Mouse (Mus musculus) hindbrain, embryonic 14.5 days (tissue): Measurements from ENCODE around the gene Snrnp200. TPM values are rescaled to one million over a fixed set of nuclear protein-coding genes. Genes with fewer than 3 reads are reported as not detected.
A peak's percentile ranks its signal among the peaks of the same experiment; 100 is the strongest.
"Not testable (repeated sequence)": the region's sequence is repeated elsewhere in the genome, so short reads cannot be mapped to it uniquely, and the experiment has no call there.

Experiments
- ATAC-seq: fragments of 200-750 bp; cut with Nextera tagmentation; 2 replicates; pipeline ENCODE4 v1.8.0; 2017; ENCODE audit warnings: moderate number of reproducible peaks, mild to moderate bottlenecking, moderate TSS enrichment, moderate library complexity; ENCODE audit not compliant: low FRiP score
- DNase-seq: peaks from one replicate; pipeline ENCODE4 v3.0.0-alpha.2; 2015; ENCODE audit warnings: low spot score
- H3K27ac ChIP-seq: fragments of 300-500 bp; sonication (generic); 2 replicates; pipeline ENCODE4 v1.5.1; 2014; ENCODE audit warnings: mild to moderate bottlenecking, moderate library complexity
- H3K27me3 ChIP-seq: fragments of 300-500 bp; sonication (generic); 2 replicates; pipeline ENCODE4 v1.6.1; 2014; ENCODE audit warnings: mild to moderate bottlenecking, low read length, mixed read lengths; ENCODE audit not compliant: control insufficient read depth, insufficient read depth
- H3K36me3 ChIP-seq: fragments of 300-500 bp; sonication (generic); replicated peaks from 2 replicates; pipeline ENCODE4 v1.6.1; 2014; ENCODE audit not compliant: control insufficient read depth, insufficient read depth
- H3K4me1 ChIP-seq: fragments of 300-500 bp; sonication (generic); replicated peaks from 2 replicates; pipeline ENCODE4 v1.6.1; 2014; ENCODE audit warnings: antibody characterized with exemption, low read length, mixed read lengths; ENCODE audit not compliant: control insufficient read depth, insufficient read depth
- H3K4me2 ChIP-seq: fragments of 300-500 bp; sonication (generic); replicated peaks from 2 replicates; pipeline ENCODE4 v1.6.1; 2014; ENCODE audit warnings: mild to moderate bottlenecking, moderate library complexity
- H3K4me3 ChIP-seq: fragments of 300-500 bp; sonication (generic); replicated peaks from 2 replicates; pipeline ENCODE4 v1.5.1; 2014; ENCODE audit warnings: mild to moderate bottlenecking, low read length
- H3K9ac ChIP-seq: fragments of 300-500 bp; sonication (generic); 2 replicates; pipeline ENCODE4 v1.6.1; 2014
- H3K9me3 ChIP-seq: fragments of 300-500 bp; sonication (generic); 2 replicates; pipeline ENCODE4 v1.6.1; 2016; ENCODE audit warnings: low read length; ENCODE audit not compliant: control insufficient read depth
- WGBS: fragments of 180-500 bp; shearing (Covaris S2); extraction: QIAGEN DNeasy Blood & Tissue Kit; methylation state at CpG from one replicate; pipeline ENCODE4 v1.1.7; 2014; 5-methylcytosine and 5-hydroxymethylcytosine counted together
- polyA plus RNA-seq: library from polyadenylated mRNA; unstranded; fragments of >200 nt; fragmentation: Nextera tagmentation; extraction: Ambion mirVana; gene quantifications from 2 replicates; pipeline ENCODE4 v1.2.1, GENCODE M21; 2014

Gene Snrnp200
- polyA plus RNA-seq: 59.6 and 60.2 TPM in 2 replicates

DNA sequence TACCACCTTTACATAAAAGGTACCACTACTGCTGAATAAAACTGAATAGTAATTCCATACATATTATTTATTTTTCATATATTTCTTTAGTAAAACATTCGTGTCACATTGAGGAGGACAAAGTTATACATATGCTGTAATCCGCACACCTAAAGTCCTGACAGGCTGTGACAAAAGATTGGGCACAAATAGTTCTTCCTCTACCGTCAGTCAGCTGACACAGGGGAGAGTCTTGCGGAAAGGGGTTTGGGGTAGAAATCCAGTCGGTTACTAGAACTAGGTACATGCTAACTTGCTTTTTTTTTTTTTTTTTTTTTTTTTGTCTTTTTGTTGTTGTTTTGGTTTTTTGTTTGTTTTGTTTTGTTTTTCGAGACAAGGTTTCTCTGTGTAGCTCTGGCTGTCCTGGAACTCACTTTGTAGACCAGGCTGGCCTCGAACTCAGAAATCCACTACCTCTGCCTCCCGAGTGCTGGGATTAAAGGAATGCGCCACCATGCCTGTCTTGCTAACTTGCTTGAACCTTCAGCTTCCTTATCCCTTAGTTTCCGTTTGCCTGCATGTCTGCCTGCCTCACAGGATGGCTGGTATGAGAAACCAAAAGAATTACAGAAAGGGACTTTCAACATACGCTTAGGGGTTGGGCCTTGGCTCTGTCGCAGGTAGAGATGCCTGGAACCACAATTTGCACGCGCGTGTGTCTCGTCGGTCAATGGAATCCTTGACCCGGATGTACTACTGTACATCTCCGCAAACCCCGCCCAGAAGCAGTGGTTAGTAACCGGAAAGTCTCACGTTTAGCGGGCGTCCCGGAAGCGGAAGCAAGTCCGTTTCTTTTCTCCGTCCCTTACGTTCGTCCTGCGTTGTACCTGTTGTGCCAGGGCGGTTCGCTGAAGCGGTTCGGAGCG, at the start of gene Snrnp200, which contains the start of gene 1810024B03Rik:
Snrnp200 (plus strand) TSS at position 840 of the 905 bp plus-strand sequence.
1810024B03Rik (minus strand) TSS at position 734 of the 905 bp plus-strand sequence.
- DNase-seq: peak; percentile 95
- peaks cover 24% of the 10 kb centered on the region for H3K36me3 ChIP-seq
- no peaks in the 10 kb centered on the region for H3K27me3 ChIP-seq
- peak within 1 kb of the TSS; percentile 87 for H3K9ac ChIP-seq
- peak; percentile 98 for ATAC-seq
- H3K4me1 ChIP-seq: peaks cover 12% of the 10 kb centered on the region; the same call in 1 of the 2 replicates
- peak within 1 kb of the TSS; percentile 83 for H3K27ac ChIP-seq
- H3K4me2 ChIP-seq: peak within 1 kb of the TSS; percentile 92
- WGBS: 13% methylated on average over 36 of the region's 36 CpGs
- H3K4me3 ChIP-seq: peak within 1 kb of the TSS; percentile 91
- H3K9me3 ChIP-seq: no peaks in the 10 kb centered on the region

DNA sequence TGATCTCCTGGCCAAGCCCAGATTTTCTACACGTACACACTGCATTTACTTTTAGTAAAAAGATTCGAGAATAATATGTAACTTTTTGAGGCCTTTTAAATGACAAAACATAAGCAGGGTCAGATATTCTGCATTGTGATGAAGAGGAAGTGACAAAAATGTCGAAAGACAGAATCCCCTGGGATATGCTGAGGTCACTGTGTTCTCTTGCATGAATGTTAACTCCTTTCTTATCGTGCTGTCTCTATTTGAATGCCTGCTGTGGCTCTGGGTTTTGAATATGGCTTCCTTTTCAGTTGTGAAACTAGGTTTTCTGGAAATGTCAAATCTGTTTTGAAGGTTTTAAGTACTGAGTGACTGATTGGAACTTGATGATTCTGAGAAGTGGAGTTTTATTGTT, 42.5 kb upstream of the Snrnp200 start:
- no peak overlapping the region for H3K4me3 ChIP-seq
- DNase-seq (no peak), ATAC-seq (no peak)
- H3K4me1 ChIP-seq: no peaks in the 10 kb centered on the region
- H3K36me3 ChIP-seq: no peaks in the 10 kb centered on the region
- H3K9me3 ChIP-seq: no peaks in the 10 kb centered on the region
- no peak overlapping the region for H3K9ac ChIP-seq
- no peak overlapping the region for H3K4me2 ChIP-seq
- 67% methylated on average over 4 of the region's 4 CpGs for WGBS
- no peaks in the 10 kb centered on the region for H3K27me3 ChIP-seq
- H3K27ac ChIP-seq: no peak overlapping the region

DNA sequence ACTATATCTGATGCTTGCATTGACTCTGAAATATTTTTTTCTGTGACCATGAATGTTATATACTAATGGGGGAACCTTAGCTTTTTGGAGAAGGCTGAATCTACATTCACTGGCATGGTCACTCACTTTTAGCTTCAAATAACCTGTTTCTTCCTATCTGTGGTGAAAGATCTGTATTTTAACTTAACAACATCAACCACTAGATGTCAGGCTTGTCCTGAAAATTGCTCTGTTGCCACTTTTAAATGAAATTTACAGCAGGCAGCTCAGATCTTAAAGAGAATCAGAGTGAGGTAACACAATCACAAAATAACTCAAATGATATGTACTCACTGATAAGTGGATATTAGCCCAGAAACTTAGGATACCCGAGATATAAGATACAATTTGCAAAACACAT, 41.9 kb upstream of the Snrnp200 start:
- ATAC-seq, H3K4me2 ChIP-seq, H3K36me3 ChIP-seq, H3K4me3 ChIP-seq, H3K9me3 ChIP-seq, H3K27me3 ChIP-seq, H3K9ac ChIP-seq, H3K27ac ChIP-seq, H3K4me1 ChIP-seq: not testable (repeated sequence)
- DNase-seq: peak; percentile 90
- WGBS: 0% methylated on average over 1 of the region's 1 CpGs

DNA sequence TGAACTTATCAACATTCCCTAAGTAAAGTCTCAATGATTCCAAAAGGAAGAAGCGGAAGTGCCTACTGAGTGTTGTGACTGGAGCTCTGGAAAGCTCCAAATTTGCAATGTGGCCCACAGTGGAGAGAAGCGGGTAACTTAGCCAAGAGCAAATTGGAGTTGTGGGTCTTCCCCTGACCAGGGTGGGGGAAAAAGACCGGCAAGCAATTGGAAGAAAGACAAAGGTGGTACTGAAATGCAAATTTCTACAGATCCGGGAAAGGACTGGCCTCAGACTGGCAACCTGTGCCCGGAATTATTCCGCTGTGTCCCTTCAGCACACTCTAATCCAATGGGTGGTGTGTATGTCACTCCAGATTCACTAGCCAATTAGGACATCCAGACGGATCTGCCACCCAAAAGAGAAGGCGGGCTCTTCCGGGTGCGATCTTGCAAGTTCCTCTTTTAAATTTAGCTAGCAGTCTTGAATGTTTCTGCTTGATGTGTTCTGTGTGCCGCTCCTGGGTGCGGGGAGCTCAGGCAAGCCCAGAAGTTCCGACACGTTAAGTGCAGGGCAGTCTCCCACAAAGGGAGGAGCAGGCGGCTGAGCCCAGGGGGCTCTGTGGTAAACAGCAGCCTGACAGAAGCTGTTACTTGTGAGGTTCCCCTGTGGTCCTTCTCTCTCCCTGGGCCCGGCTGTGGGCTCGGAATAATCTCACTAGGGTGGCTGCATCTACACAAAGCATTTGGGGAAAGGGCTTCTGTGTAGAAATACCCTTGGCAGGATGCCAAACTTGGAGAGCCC, 25.4 kb upstream of the Snrnp200 start:
- peak; percentile 100 for ATAC-seq
- H3K9me3 ChIP-seq: no peaks in the 10 kb centered on the region
- H3K4me2 ChIP-seq: peak overlapping the region; percentile 61
- H3K36me3 ChIP-seq: no peaks in the 10 kb centered on the region
- DNase-seq: peak; percentile 88
- H3K27me3 ChIP-seq: no peaks in the 10 kb centered on the region
- no peaks in the 10 kb centered on the region for H3K4me1 ChIP-seq
- H3K4me3 ChIP-seq: peak overlapping the region; percentile 49
- H3K9ac ChIP-seq: peak overlapping the region; percentile 70
- peak overlapping the region; percentile 78 for H3K27ac ChIP-seq
- WGBS: 2% methylated on average over 17 of the region's 17 CpGs

- no peak overlapping the region for H3K9ac ChIP-seq
- DNase-seq (no peak), ATAC-seq (no peak)
- H3K4me3 ChIP-seq: no peak overlapping the region
- no peaks in the 10 kb centered on the region for H3K9me3 ChIP-seq
- no peaks in the 10 kb centered on the region for H3K36me3 ChIP-seq
- no peaks in the 10 kb centered on the region for H3K27me3 ChIP-seq
- no peak overlapping the region for H3K27ac ChIP-seq
- no peaks in the 10 kb centered on the region for H3K4me1 ChIP-seq
- H3K4me2 ChIP-seq: no peak overlapping the region
Observed at GRCm38 (mm10) chr2:127189574-127189973, 18.6 kb upstream of the Snrnp200 start.

GRCm38 (mm10) chr2:127204932-127205331, 3.3 kb upstream of the Snrnp200 start:
- H3K4me2 ChIP-seq: no peak overlapping the region
- ATAC-seq (no peak), DNase-seq (peak; percentile 85)
- H3K4me1 ChIP-seq: peaks cover 12% of the 10 kb centered on the region; the same call in 1 of the 2 replicates
- no peaks in the 10 kb centered on the region for H3K9me3 ChIP-seq
- 41% methylated on average over 3 of the region's 3 CpGs for WGBS
- H3K27ac ChIP-seq: no peak overlapping the region
- H3K36me3 ChIP-seq: peaks cover 8% of the 10 kb centered on the region; the same call in 1 of the 2 replicates
- H3K27me3 ChIP-seq: no peaks in the 10 kb centered on the region
- no peak overlapping the region for H3K9ac ChIP-seq
- H3K4me3 ChIP-seq: no peak overlapping the region

GRCm38 (mm10) chr2:127205936-127206335, 2.2 kb upstream of the Snrnp200 start:
- H3K9me3 ChIP-seq, H3K4me2 ChIP-seq, H3K27ac ChIP-seq, DNase-seq, ATAC-seq, H3K27me3 ChIP-seq, H3K9ac ChIP-seq, H3K4me3 ChIP-seq: not testable (repeated sequence)
- peaks cover 12% of the 10 kb centered on the region; the same call in 1 of the 2 replicates for H3K4me1 ChIP-seq
- H3K36me3 ChIP-seq: peaks cover 14% of the 10 kb centered on the region
- WGBS: 86% methylated on average over 4 of the region's 4 CpGs

- peaks cover 12% of the 10 kb centered on the region; the same call in 1 of the 2 replicates for H3K4me1 ChIP-seq
- 99% methylated on average over 2 of the region's 2 CpGs for WGBS
- peaks cover 23% of the 10 kb centered on the region for H3K36me3 ChIP-seq
- ATAC-seq (no peak), DNase-seq (no peak)
- no peak overlapping the region for H3K4me2 ChIP-seq
- H3K9ac ChIP-seq: no peak overlapping the region
- H3K4me3 ChIP-seq: no peak overlapping the region
- H3K9me3 ChIP-seq: no peaks in the 10 kb centered on the region
- no peaks in the 10 kb centered on the region for H3K27me3 ChIP-seq
- no peak overlapping the region for H3K27ac ChIP-seq
Observed at GRCm38 (mm10) chr2:127206916-127207315, 1.3 kb upstream of the Snrnp200 start.

DNA sequence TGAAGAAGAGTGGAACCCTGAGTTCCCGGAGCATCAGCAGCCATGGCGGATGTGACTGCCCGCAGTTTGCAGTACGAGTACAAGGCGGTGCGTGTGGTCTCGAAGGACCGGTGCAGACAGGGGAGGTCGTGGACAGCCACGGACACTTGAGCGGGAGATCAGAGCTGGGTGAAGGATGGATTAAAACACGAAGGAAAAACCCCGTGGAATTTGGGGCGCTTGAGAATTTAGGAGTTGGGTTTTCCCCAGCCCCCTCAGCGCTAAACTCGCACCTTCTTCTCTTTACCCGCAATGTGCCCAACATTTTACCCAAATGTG, 225 bp downstream of the Snrnp200 start:
- peak overlapping the region; percentile 83 for H3K27ac ChIP-seq
- WGBS: under 1% methylated on average over 17 of the region's 17 CpGs
- no peak for ATAC-seq
- H3K9ac ChIP-seq: peak overlapping the region; percentile 87
- peak overlapping the region; percentile 92 for H3K4me2 ChIP-seq
- peaks cover 31% of the 10 kb centered on the region for H3K36me3 ChIP-seq
- no peaks in the 10 kb centered on the region for H3K27me3 ChIP-seq
- no peak for DNase-seq
- H3K4me3 ChIP-seq: peak overlapping the region; percentile 91
- H3K4me1 ChIP-seq: peaks cover 12% of the 10 kb centered on the region; the same call in 1 of the 2 replicates
- H3K9me3 ChIP-seq: no peaks in the 10 kb centered on the region
